Mouse (Mus musculus): ENCODE data around the gene Cnfn.
"Not testable (repeated sequence)": the region's sequence is repeated elsewhere in the genome, so short reads cannot be mapped to it uniquely, and the experiment has no call there.

Gene Cnfn

GRCm38 (mm10) chr7:25369058-25369749 is at the start of gene Cnfn:
TSS of gene Cnfn (minus strand) at chr7:25369724.
- DNase-seq (ENCODE audit: low spot score in 2 of 2) = no peak

- peak in 1 of 2 experiments; percentile 43 for DNase-seq (ENCODE audit: low spot score in 2 of 2)
Measured at GRCm38 (mm10) chr7:25417597-25417996, 48.1 kb upstream of the Cnfn start.

GRCm38 (mm10) chr7:25412833-25413441 is 43.4 kb upstream of the Cnfn start, which contains the start of gene Cxcl17:
TSS of gene Cxcl17 (minus strand) at chr7:25412886.
- DNase-seq (ENCODE audit: low spot score in 2 of 2) = no peak

- no peak for DNase-seq (ENCODE audit: low spot score in 2 of 2)
Measured at GRCm38 (mm10) chr7:25411861-25412260, 42.3 kb upstream of the Cnfn start.

GRCm38 (mm10) chr7:25410969-25411615 is 41.6 kb upstream of the Cnfn start:
- DNase-seq (ENCODE audit: low spot score in 2 of 2) = no peak

GRCm38 (mm10) chr7:25409114-25409760 is 39.7 kb upstream of the Cnfn start:
- DNase-seq (ENCODE audit: low spot score in 2 of 2) = no peak

- DNase-seq (ENCODE audit: low spot score in 2 of 2) = no peak
Measured at GRCm38 (mm10) chr7:25406468-25406867, 36.9 kb upstream of the Cnfn start.

- DNase-seq (ENCODE audit: low spot score in 2 of 2) = no peak
Measured at GRCm38 (mm10) chr7:25402671-25403101, 33.2 kb upstream of the Cnfn start.

GRCm38 (mm10) chr7:25401986-25402385 is 32.5 kb upstream of the Cnfn start:
- no peak for DNase-seq (ENCODE audit: low spot score in 2 of 2)

- no peak for DNase-seq (ENCODE audit: low spot score in 2 of 2)
Measured at GRCm38 (mm10) chr7:25401551-25401950, 32.0 kb upstream of the Cnfn start.

- DNase-seq (ENCODE audit: low spot score in 2 of 2) = not testable (repeated sequence)
Measured at GRCm38 (mm10) chr7:25399028-25399427, 29.5 kb upstream of the Cnfn start.

GRCm38 (mm10) chr7:25398610-25399009 is 29.1 kb upstream of the Cnfn start, which contains the start of gene Lipe:
TSS of gene Lipe (minus strand) at chr7:25398710.
- DNase-seq (ENCODE audit: low spot score in 2 of 2) = no peak

GRCm38 (mm10) chr7:25396621-25397020 is 27.1 kb upstream of the Cnfn start:
- DNase-seq (ENCODE audit: low spot score in 2 of 2) = no peak

GRCm38 (mm10) chr7:25395558-25396521 is 26.3 kb upstream of the Cnfn start:
- DNase-seq (ENCODE audit: low spot score in 2 of 2) = peak; percentile 80 to 88

GRCm38 (mm10) chr7:25395186-25395557 is 25.6 kb upstream of the Cnfn start:
- no peak for DNase-seq (ENCODE audit: low spot score in 2 of 2)

GRCm38 (mm10) chr7:25394754-25395153 is 25.2 kb upstream of the Cnfn start:
- DNase-seq (ENCODE audit: low spot score in 2 of 2) = no peak

GRCm38 (mm10) chr7:25393451-25394210 is 24.1 kb upstream of the Cnfn start:
- no peak for DNase-seq (ENCODE audit: low spot score in 2 of 2)

GRCm38 (mm10) chr7:25392851-25393250 is 23.3 kb upstream of the Cnfn start:
- no peak for DNase-seq (ENCODE audit: low spot score in 2 of 2)

- no peak for DNase-seq (ENCODE audit: low spot score in 2 of 2)
Measured at GRCm38 (mm10) chr7:25391856-25392453, 22.4 kb upstream of the Cnfn start.

GRCm38 (mm10) chr7:25390986-25391385 is 21.5 kb upstream of the Cnfn start:
- no peak for DNase-seq (ENCODE audit: low spot score in 2 of 2)
